Mouse (Mus musculus) forebrain, postnatal 0 days (tissue): ENCODE results near the gene Fbxw8. TPM values are rescaled to one million over a fixed set of nuclear protein-coding genes. Genes with fewer than 3 reads are reported as not detected.

Source experiments
- ATAC-seq: fragments of 200-750 bp; cut with Nextera tagmentation; 2 replicates; pipeline ENCODE4 v1.8.0; 2017; ENCODE audit warnings: mild to moderate bottlenecking, moderate library complexity
- DNase-seq: peaks from one replicate; pipeline ENCODE4 v3.0.0-alpha.2; 2015
- H3K27ac ChIP-seq: fragments of 300-500 bp; sonication (generic); 2 replicates; pipeline ENCODE4 v1.5.1; 2014; ENCODE audit warnings: low read depth, mild to moderate bottlenecking, antibody characterized with exemption, low read length, moderate library complexity, mixed read lengths
- H3K27me3 ChIP-seq: fragments of 300-500 bp; sonication (generic); 2 replicates; pipeline ENCODE4 v1.6.1; 2014; ENCODE audit warnings: mild to moderate bottlenecking, low read length, mixed read lengths; ENCODE audit not compliant: insufficient read depth
- H3K36me3 ChIP-seq: fragments of 300-500 bp; sonication (generic); 2 replicates; pipeline ENCODE4 v1.6.1; 2014; ENCODE audit warnings: mild to moderate bottlenecking, moderate library complexity; ENCODE audit not compliant: insufficient read depth
- H3K4me1 ChIP-seq: fragments of 300-500 bp; sonication (generic); 2 replicates; pipeline ENCODE4 v1.6.1; 2014; ENCODE audit warnings: antibody characterized with exemption; ENCODE audit not compliant: insufficient read depth
- H3K4me2 ChIP-seq: fragments of 300-500 bp; sonication (generic); 2 replicates; pipeline ENCODE4 v1.6.1; 2014; ENCODE audit warnings: low read depth, mild to moderate bottlenecking, moderate library complexity
- H3K4me3 ChIP-seq: fragments of 300-500 bp; sonication (generic); 2 replicates; pipeline ENCODE4 v1.5.1; 2014; ENCODE audit warnings: low read depth, low read length, mixed read lengths
- H3K9ac ChIP-seq: fragments of 300-500 bp; sonication (generic); 2 replicates; pipeline ENCODE4 v1.6.1; 2014; ENCODE audit warnings: mild to moderate bottlenecking
- H3K9me3 ChIP-seq: fragments of 300-500 bp; sonication (generic); 2 replicates; pipeline ENCODE4 v1.6.1; 2016; ENCODE audit warnings: low read length
- CTCF ChIP-seq: sonication (generic); IDR thresholded peaks from 2 replicates; pipeline ENCODE4 v1.5.1; 2016; ENCODE audit warnings: antibody characterized with exemption, control low read depth, low read depth
- WGBS: fragments of 180-500 bp; shearing (Covaris S2); extraction: QIAGEN DNeasy Blood & Tissue Kit; methylation state at CpG from one replicate; pipeline ENCODE4 v1.1.7; 2014; 5-methylcytosine and 5-hydroxymethylcytosine counted together
- polyA plus RNA-seq: library from polyadenylated mRNA; unstranded; fragments of >200 nt; fragmentation: Nextera tagmentation; extraction: Ambion mirVana; gene quantifications from 2 replicates; pipeline ENCODE4 v1.2.1, GENCODE M21; 2015
- total RNA-seq: library from RNA; depleted of rRNA; stranded (reverse); fragments of >200 nt; gene quantifications from 2 replicates; pipeline ENCODE4 v1.2.3, GENCODE M21; 2014

Gene Fbxw8
- total and polyA plus RNA-seq, 2 experiments from 2014 or later, result 16.4 to 51.0 TPM

- Histone ChIP-seq H3K4me3 (no peak overlapping the region), H3K36me3 (peaks cover 14% of the 10 kb centered on the region)
- peak; percentile 40 for ATAC-seq
Observed at GRCm38 (mm10) chr5:118113617-118114016, 41.6 kb downstream of the Fbxw8 start.

GRCm38 (mm10) chr5:118113043-118113442 is 42.2 kb downstream of the Fbxw8 start:
- Histone ChIP-seq H3K9me3 (no peaks in the 10 kb centered on the region), H3K4me3 (no peak overlapping the region), H3K27me3 (no peaks in the 10 kb centered on the region), H3K4me1 (peaks cover 10% of the 10 kb centered on the region), H3K36me3 (peaks cover 14% of the 10 kb centered on the region), H3K27ac (no peak overlapping the region), H3K4me2 (no peak overlapping the region), H3K9ac (no peak overlapping the region)
- DNase-seq (no peak), ATAC-seq (no peak)
- WGBS, result 74% methylated on average over 7 of the region's 7 CpGs
- no peak for TF ChIP-seq CTCF

More at GRCm38 (mm10) chr5:118113617-118114016, 41.6 kb downstream of the Fbxw8 start:
- peaks cover 6% of the 10 kb centered on the region for H3K4me1 ChIP-seq
- WGBS, result 39% methylated on average over 13 of the region's 13 CpGs
- peak; percentile 61 for DNase-seq
- H3K9ac ChIP-seq, result no peak overlapping the region
- H3K4me2 ChIP-seq, result no peak overlapping the region
- H3K27ac ChIP-seq, result no peak overlapping the region
- peak; percentile 55 for TF ChIP-seq CTCF
- H3K27me3 ChIP-seq, result no peaks in the 10 kb centered on the region
- H3K9me3 ChIP-seq, result no peaks in the 10 kb centered on the region

GRCm38 (mm10) chr5:118108794-118109440 is 46.3 kb downstream of the Fbxw8 start:
- no peaks in the 10 kb centered on the region for H3K9me3 ChIP-seq
- no peak for ATAC-seq

DNA sequence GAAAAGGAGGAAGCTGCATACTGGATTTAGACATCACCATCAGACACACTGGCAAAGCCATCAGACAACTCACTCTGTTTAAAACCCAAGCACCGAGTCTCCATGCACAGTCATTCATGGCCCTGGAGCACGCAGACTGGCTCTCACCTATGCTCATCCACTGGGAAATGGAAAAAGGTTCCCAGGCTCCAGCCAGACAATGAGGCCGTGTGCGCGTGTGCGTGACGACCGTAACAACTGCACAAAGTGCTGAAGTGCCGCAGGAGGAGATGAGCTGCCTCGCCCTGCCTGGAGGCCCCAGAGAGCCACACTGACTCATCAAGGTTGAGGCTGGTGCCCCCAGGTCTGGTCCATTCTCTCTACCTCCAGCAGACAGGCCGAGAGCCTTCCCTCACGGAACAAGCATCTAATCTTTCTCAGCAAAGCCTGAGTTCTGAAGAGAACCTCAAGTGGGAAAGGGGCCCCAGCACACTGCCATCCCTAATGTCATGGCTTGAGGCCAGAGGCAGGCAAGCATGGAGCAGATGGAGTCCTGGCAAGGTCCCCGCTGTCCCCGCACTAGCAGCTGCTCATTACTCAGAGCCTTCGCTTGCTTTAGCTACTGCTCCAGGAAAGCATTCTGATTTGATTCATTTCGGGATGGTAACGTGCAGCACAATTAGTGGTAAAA is 47.0 kb downstream of the Fbxw8 start:
- Histone ChIP-seq H3K9me3 (no peaks in the 10 kb centered on the region), H3K9ac (no peak overlapping the region), H3K4me2 (0 out of 2 replicates have a peak overlapping the region, but pooled peaks have one; percentile 1), H3K27me3 (no peaks in the 10 kb centered on the region), H3K4me3 (no peak overlapping the region), H3K36me3 (peaks cover 14% of the 10 kb centered on the region), H3K27ac (peak overlapping the region; percentile 72), H3K4me1 (peaks cover 11% of the 10 kb centered on the region)
- no peak for TF ChIP-seq CTCF
- 41% methylated on average over 17 of the region's 17 CpGs for WGBS
- ATAC-seq (peak; percentile 88), DNase-seq (peak; percentile 83)

More at GRCm38 (mm10) chr5:118108794-118109440, 46.3 kb downstream of the Fbxw8 start:
- H3K9ac ChIP-seq, result no peak overlapping the region
- peaks cover 14% of the 10 kb centered on the region for H3K36me3 ChIP-seq
- no peaks in the 10 kb centered on the region for H3K27me3 ChIP-seq
- H3K27ac ChIP-seq, result peak overlapping the region; percentile 59
- H3K4me1 ChIP-seq, result peaks cover 11% of the 10 kb centered on the region
- TF ChIP-seq CTCF, result no peak
- H3K4me3 ChIP-seq, result no peak overlapping the region
- H3K4me2 ChIP-seq, result no peak overlapping the region
- no peak for DNase-seq
- 64% methylated on average over 7 of the region's 7 CpGs for WGBS

- Histone ChIP-seq H3K4me2 (no peak overlapping the region), H3K4me3 (no peak overlapping the region), H3K4me1 (peaks cover 11% of the 10 kb centered on the region), H3K27ac (0 out of 2 replicates have a peak overlapping the region, but pooled peaks have one; percentile 15), H3K9me3 (no peaks in the 10 kb centered on the region), H3K9ac (no peak overlapping the region), H3K36me3 (peaks cover 13% of the 10 kb centered on the region), H3K27me3 (no peaks in the 10 kb centered on the region)
- DNase-seq (no peak), ATAC-seq (no peak)
- WGBS, result 73% methylated on average over 10 of the region's 10 CpGs
- no peak for TF ChIP-seq CTCF
Observed at GRCm38 (mm10) chr5:118106667-118107066, 48.6 kb downstream of the Fbxw8 start.

GRCm38 (mm10) chr5:118105536-118105935 is 49.7 kb downstream of the Fbxw8 start:
- WGBS, result 89% methylated on average over 8 of the region's 8 CpGs
- Histone ChIP-seq H3K27ac (no peak overlapping the region), H3K9me3 (no peaks in the 10 kb centered on the region), H3K4me2 (no peak overlapping the region), H3K4me3 (no peak overlapping the region), H3K27me3 (no peaks in the 10 kb centered on the region), H3K4me1 (peaks cover 11% of the 10 kb centered on the region), H3K36me3 (peaks cover 4% of the 10 kb centered on the region; the same call in 1 of the 2 replicates), H3K9ac (no peak overlapping the region)
- DNase-seq (no peak), ATAC-seq (no peak)
- no peak for TF ChIP-seq CTCF

DNA sequence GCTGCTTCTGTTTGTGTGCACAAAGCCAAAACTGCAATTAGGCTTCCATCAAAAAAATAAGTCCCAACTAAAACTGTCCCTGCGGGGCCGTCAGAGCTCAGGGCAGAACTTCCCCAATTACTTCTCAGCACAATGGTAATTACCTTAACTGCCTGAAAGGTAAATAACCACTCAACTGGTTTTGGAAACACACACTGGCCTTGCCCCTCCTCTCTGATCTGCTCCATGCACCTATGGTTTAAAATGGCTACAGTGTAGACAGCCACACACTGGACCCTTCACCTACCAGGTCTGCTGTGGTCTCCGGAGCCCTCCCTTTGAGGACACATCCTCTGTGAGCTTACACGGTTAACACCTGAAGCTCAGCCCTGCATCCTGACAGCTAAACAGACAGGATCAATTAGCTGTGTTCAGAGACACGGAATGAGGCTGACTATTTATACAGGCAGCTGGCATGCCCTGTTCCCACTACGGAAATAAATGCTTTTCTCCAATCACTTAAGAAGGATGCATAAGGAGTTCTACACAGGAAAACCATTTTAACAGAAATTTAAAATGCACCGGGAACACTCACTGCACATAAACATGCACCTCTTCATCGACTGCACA is 55.3 kb downstream of the Fbxw8 start:
- H3K4me1 ChIP-seq, result peaks cover 9% of the 10 kb centered on the region; the same call in 1 of the 2 replicates
- H3K4me2 ChIP-seq, result no peak overlapping the region
- ATAC-seq, result peak; percentile 51
- no peak overlapping the region for H3K9ac ChIP-seq
- no peaks in the 10 kb centered on the region for H3K9me3 ChIP-seq
- 34% methylated on average over 8 of the region's 8 CpGs for WGBS
- no peak for DNase-seq
- TF ChIP-seq CTCF, result no peak
- no peaks in the 10 kb centered on the region for H3K36me3 ChIP-seq
- no peaks in the 10 kb centered on the region for H3K27me3 ChIP-seq
- no peak overlapping the region for H3K27ac ChIP-seq
- H3K4me3 ChIP-seq, result no peak overlapping the region
